Mouse (Mus musculus) CH12.LX (cell line): ENCODE measurements around the gene Dpp4. TPM values are rescaled to one million over a fixed set of nuclear protein-coding genes. Genes with fewer than 3 reads are reported as not detected.

Experiments
- DNase-seq: peaks from one replicate; pipeline ENCODE4 v3.0.0-alpha.2; 2013; ENCODE audit errors: extremely low read depth
- H3K27ac ChIP-seq: 2 replicates; pipeline ENCODE4 v1.5.1; 2012; ENCODE audit warnings: low read depth, mild to moderate bottlenecking, control low read depth, moderate library complexity; ENCODE audit not compliant: insufficient read depth
- H3K27me3 ChIP-seq: replicated peaks from 2 replicates; pipeline ENCODE3; 2012; ENCODE audit warnings: inconsistent platforms
- H3K36me3 ChIP-seq, 2 experiments: replicated peaks in 1 of 2; 2 replicates each; pipeline versions ENCODE3 to v1.6.1; 2012; ENCODE audit warnings: inconsistent platforms in 1 of 2, low read length in 1 of 2, mild to moderate bottlenecking in 1 of 2, mixed read lengths in 1 of 2, moderate library complexity in 1 of 2; ENCODE audit not compliant: control insufficient read depth in 1 of 2, insufficient read depth in 1 of 2
- H3K4me1 ChIP-seq, 2 experiments: 2 replicates each; pipeline ENCODE4 v1.6.1; 2012; ENCODE audit warnings: inconsistent platforms in 1 of 2, moderate library complexity in 1 of 2; ENCODE audit not compliant: insufficient read depth in 2 of 2, control insufficient read depth in 1 of 2
- H3K4me2 ChIP-seq: 2 replicates; pipeline ENCODE4 v1.6.1; 2012; ENCODE audit warnings: low read depth, mild to moderate bottlenecking, control low read depth; ENCODE audit not compliant: poor library complexity, insufficient read depth, severe bottlenecking
- H3K4me3 ChIP-seq, 3 experiments: fragments of 150-350 bp in 1 of 3; sonication (generic) in 1 of 3; replicated peaks in 1 of 3; 2 replicates each; pipeline versions ENCODE3 to v1.5.1; 2011 to 2012; ENCODE audit warnings: low read depth in 2 of 3, low read length in 2 of 3, mild to moderate bottlenecking in 2 of 3, moderate library complexity in 2 of 3, control low read depth in 1 of 3, improper control_type of control experiment in 1 of 3, inconsistent platforms in 1 of 3, mixed read lengths in 1 of 3; ENCODE audit not compliant: poor library complexity in 1 of 3
- H3K79me2 ChIP-seq: replicated peaks from 2 replicates; pipeline ENCODE4 v1.6.1; 2012; ENCODE audit warnings: mild to moderate bottlenecking, moderate library complexity; ENCODE audit not compliant: control insufficient read depth, poor library complexity, insufficient read depth, severe bottlenecking; ENCODE audit errors: extremely low read depth
- H3K9ac ChIP-seq: 2 replicates; pipeline ENCODE4 v1.6.1; 2012; ENCODE audit warnings: low read depth, mild to moderate bottlenecking, control low read depth, moderate library complexity; ENCODE audit not compliant: insufficient read depth
- H3K9me3 ChIP-seq: replicated peaks from 2 replicates; pipeline ENCODE3; 2012; ENCODE audit warnings: low read length, inconsistent platforms, mixed read lengths
- CHD1 ChIP-seq: IDR thresholded peaks from 2 replicates; pipeline ENCODE4 v1.6.1; 2012; ENCODE audit warnings: low read depth, low read length, improper control_type of control experiment, inconsistent platforms
- CTCF ChIP-seq, 2 experiments: IDR thresholded peaks in 1 of 2; conservative IDR thresholded peaks in 1 of 2; 2 replicates each; pipeline ENCODE4 v1.5.1; 2011 to 2012; ENCODE audit warnings: low read depth in 2 of 2, low read length in 2 of 2, improper control_type of control experiment in 1 of 2, inconsistent platforms in 1 of 2, mild to moderate bottlenecking in 1 of 2, moderate library complexity in 1 of 2
- EP300 ChIP-seq: IDR thresholded peaks from 2 replicates; pipeline ENCODE4 v1.6.1; 2011; ENCODE audit warnings: low read length, improper control_type of control experiment
- IRF4 ChIP-seq: IDR thresholded peaks from 2 replicates; pipeline ENCODE4 v1.6.1; 2014; ENCODE audit warnings: low read depth, mild to moderate bottlenecking, inconsistent platforms, low read length, improper control_type of control experiment
- MAFK ChIP-seq: IDR thresholded peaks from 2 replicates; pipeline ENCODE4 v1.6.1; 2011; ENCODE audit warnings: low read length, improper control_type of control experiment; ENCODE audit not compliant: insufficient replicate concordance
- MXI1 ChIP-seq: IDR thresholded peaks from 2 replicates; pipeline ENCODE4 v1.6.1; 2011; ENCODE audit warnings: mild to moderate bottlenecking, low read depth, low read length, improper control_type of control experiment
- NELFE ChIP-seq: IDR thresholded peaks from 2 replicates; pipeline ENCODE4 v1.6.1; 2011; ENCODE audit warnings: low read depth, low read length, improper control_type of control experiment
- NRF1 ChIP-seq: IDR thresholded peaks from 2 replicates; pipeline ENCODE4 v1.6.1; 2014; ENCODE audit warnings: low read depth, mild to moderate bottlenecking, inconsistent platforms, low read length, improper control_type of control experiment, moderate library complexity
- PAX5 ChIP-seq: IDR thresholded peaks from 2 replicates; pipeline ENCODE4 v1.6.1; 2012; ENCODE audit warnings: low read length, inconsistent platforms, mixed read lengths
- RCOR1 ChIP-seq: conservative IDR thresholded peaks from 2 replicates; pipeline ENCODE4 v1.6.1; 2012; ENCODE audit warnings: low read depth, mild to moderate bottlenecking, inconsistent platforms, low read length, improper control_type of control experiment
- SIN3A ChIP-seq: IDR thresholded peaks from 2 replicates; pipeline ENCODE4 v1.6.1; 2012; ENCODE audit warnings: low read length, improper control_type of control experiment, inconsistent platforms
- SMC3 ChIP-seq: IDR thresholded peaks from 2 replicates; pipeline ENCODE4 v1.6.1; 2011; ENCODE audit warnings: low read depth, low read length, improper control_type of control experiment
- TBP ChIP-seq: conservative IDR thresholded peaks from 2 replicates; pipeline ENCODE4 v1.6.1; 2011; ENCODE audit warnings: low read depth, low read length, improper control_type of control experiment
- TCF12 ChIP-seq: IDR thresholded peaks from 2 replicates; pipeline ENCODE4 v1.6.1; 2014; ENCODE audit warnings: low read depth, mild to moderate bottlenecking, inconsistent platforms, low read length, improper control_type of control experiment
- dilution Hi-C: fragments of 300-500 bp; cut with MboI; formaldehyde crosslinking; loops from 2 replicates; pipeline ENCODE4 v1.14.3; 2020; ENCODE audit warnings: low sequenced_read_pairs; ENCODE audit not compliant: extremely low pct_unique_long_range_greater_than_20kb, extremely low pct_ligation_motif_present
- in situ Hi-C: fragments of 300-500 bp; cut with MboI; formaldehyde crosslinking; loops from 3 replicates; pipeline ENCODE4 v1.14.3; 2019; ENCODE audit warnings: low sequenced_read_pairs, low pct_ligation_motif_present, low pct_unique_long_range_greater_than_20kb, mixed read lengths
- polyA plus RNA-seq: library from polyadenylated mRNA; unstranded; fragments of >175 nt; gene quantifications from 2 replicates; pipeline ENCODE4 v1.2.1, GENCODE M21; 2012; ENCODE audit warnings: low read depth; ENCODE audit not compliant: insufficient read length
- total RNA-seq, 2 experiments: library from RNA; depleted of rRNA; stranded (reverse); fragments of 300-350 nt in 1 of 2; fragments of >200 nt in 1 of 2; gene quantifications; 2 replicates each; pipeline ENCODE4 v1.2.3; 2012 to 2014

Dpp4 gene
- total and polyA plus RNA-seq, 3 experiments, result 0.04 to 3.6 (median 0.29) TPM

DNA sequence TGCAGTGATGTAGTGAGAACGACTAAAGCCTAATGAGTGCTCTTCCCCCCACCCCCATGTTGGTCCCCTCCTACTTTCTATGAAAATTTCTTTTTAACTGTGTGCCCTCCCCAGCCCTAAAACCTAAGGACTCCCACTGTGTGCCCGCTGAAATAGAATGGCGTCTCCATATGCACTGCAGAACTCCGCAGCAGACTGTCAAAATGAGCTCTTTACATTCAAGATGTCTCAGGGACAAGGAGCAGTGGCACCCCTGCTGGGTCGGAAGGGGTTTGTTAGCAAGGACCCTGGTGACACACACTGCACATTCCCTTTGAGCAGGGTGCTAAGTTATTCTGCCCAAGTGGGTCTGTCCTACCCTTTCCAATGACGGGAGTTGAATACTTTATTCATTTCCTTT is 56.3 kb downstream of the Dpp4 start:
- H3K4me3 ChIP-seq, result no peak overlapping the region
- H3K36me3 ChIP-seq, result no peaks in the 10 kb centered on the region
- no peak overlapping the region for H3K27ac ChIP-seq
- TF ChIP-seq SIN3A, result no peak
- no peak for TF ChIP-seq IRF4
- no peak for TF ChIP-seq SMC3
- no peak for TF ChIP-seq MXI1
- TF ChIP-seq NRF1, result no peak
- no peaks in the 10 kb centered on the region for H3K79me2 ChIP-seq
- dilution Hi-C loops (no loop called here), in situ Hi-C loops (no loop called here)
- H3K9ac ChIP-seq, result no peak overlapping the region
- H3K27me3 ChIP-seq, result no peaks in the 10 kb centered on the region
- no peak overlapping the region for H3K4me2 ChIP-seq
- H3K4me1 ChIP-seq, result no peaks in the 10 kb centered on the region
- H3K9me3 ChIP-seq, result no peaks in the 10 kb centered on the region
- DNase-seq, result no peak

DNA sequence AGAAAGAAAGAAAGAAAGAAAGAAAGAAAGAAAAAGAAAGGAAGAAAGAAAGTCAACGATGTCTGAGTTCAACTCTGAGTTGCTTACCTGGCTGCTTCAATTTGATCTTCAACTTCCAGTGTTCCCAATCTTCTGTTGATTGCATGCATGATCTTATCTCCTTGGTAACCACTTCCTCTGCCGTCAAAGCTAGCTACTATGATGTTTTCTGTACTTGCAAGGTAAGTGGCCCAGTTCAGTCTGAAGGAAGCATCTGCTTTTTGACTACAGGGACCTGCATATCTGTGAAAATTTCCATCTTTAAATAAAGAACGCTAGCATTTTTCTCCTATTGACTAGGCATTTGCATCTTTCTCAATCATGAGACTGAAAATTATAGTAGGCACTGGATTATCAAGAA is 60.0 kb downstream of the Dpp4 start:
- no peak for TF ChIP-seq RCOR1
- no peak for TF ChIP-seq TBP
- no peak for TF ChIP-seq MAFK
- no peak for TF ChIP-seq TCF12
- TF ChIP-seq MXI1, result no peak
- Histone ChIP-seq H3K4me2 (no peak overlapping the region), H3K4me3 (no peak overlapping the region), H3K36me3 (no peaks in the 10 kb centered on the region), H3K4me1 (no peaks in the 10 kb centered on the region), H3K9me3 (no peaks in the 10 kb centered on the region), H3K27ac (no peak overlapping the region), H3K9ac (no peak overlapping the region), H3K79me2 (no peaks in the 10 kb centered on the region), H3K27me3 (no peaks in the 10 kb centered on the region)
- DNase-seq, result no peak
- in situ Hi-C loops (no loop called here), dilution Hi-C loops (no loop called here)

GRCm38 (mm10) chr2:62347762-62348161 is 64.3 kb downstream of the Dpp4 start:
- Histone ChIP-seq H3K9me3 (no peaks in the 10 kb centered on the region), H3K36me3 (no peaks in the 10 kb centered on the region), H3K4me3 (no peak overlapping the region), H3K9ac (no peak overlapping the region), H3K27me3 (no peaks in the 10 kb centered on the region), H3K4me1 (peaks cover 3 to 19% of the 10 kb centered on the region in 2 experiments; a peak in 2 of 4 replicates), H3K4me2 (no peak overlapping the region), H3K27ac (no peak overlapping the region), H3K79me2 (no peaks in the 10 kb centered on the region)
- dilution Hi-C loops, result no loop called here
- DNase-seq, result no peak
- TF ChIP-seq CHD1 (no peak), CTCF (conservative IDR thresholded peaks at IDR 0.05 in 1 of 2, IDR thresholded peaks at IDR 0.05 in 1 of 2; ENCODE audit: low read depth in 2 of 2, low read length in 2 of 2) (no peak), PAX5 (no peak), EP300 (no peak), NELFE (no peak)
- in situ Hi-C loops, result no loop called here
